Mouse (Mus musculus) CH12.LX (cell line): ENCODE measurements at regions not wholly inside any gene's neighbourhood (a gene's known extent, or its start where the extent isn't known, plus 50 kb on each side); places are given as distances from the start of the nearest gene placed in this dataset.

Source experiments
- DNase-seq: peaks from one replicate; pipeline ENCODE4 v3.0.0-alpha.2; 2013; ENCODE audit errors: extremely low read depth
- H3K27ac ChIP-seq: 2 replicates; pipeline ENCODE4 v1.5.1; 2012; ENCODE audit warnings: low read depth, mild to moderate bottlenecking, control low read depth, moderate library complexity; ENCODE audit not compliant: insufficient read depth
- H3K27me3 ChIP-seq: replicated peaks from 2 replicates; pipeline ENCODE3; 2012; ENCODE audit warnings: inconsistent platforms
- H3K36me3 ChIP-seq, 2 experiments: replicated peaks in 1 of 2; 2 replicates each; pipeline versions ENCODE3 to v1.6.1; 2012; ENCODE audit warnings: inconsistent platforms in 1 of 2, low read length in 1 of 2, mild to moderate bottlenecking in 1 of 2, mixed read lengths in 1 of 2, moderate library complexity in 1 of 2; ENCODE audit not compliant: control insufficient read depth in 1 of 2, insufficient read depth in 1 of 2
- H3K4me1 ChIP-seq, 2 experiments: 2 replicates each; pipeline ENCODE4 v1.6.1; 2012; ENCODE audit warnings: inconsistent platforms in 1 of 2, moderate library complexity in 1 of 2; ENCODE audit not compliant: insufficient read depth in 2 of 2, control insufficient read depth in 1 of 2
- H3K4me2 ChIP-seq: 2 replicates; pipeline ENCODE4 v1.6.1; 2012; ENCODE audit warnings: low read depth, mild to moderate bottlenecking, control low read depth; ENCODE audit not compliant: poor library complexity, insufficient read depth, severe bottlenecking
- H3K4me3 ChIP-seq, 3 experiments: fragments of 150-350 bp in 1 of 3; sonication (generic) in 1 of 3; replicated peaks in 1 of 3; 2 replicates each; pipeline versions ENCODE3 to v1.5.1; 2011 to 2012; ENCODE audit warnings: low read depth in 2 of 3, low read length in 2 of 3, mild to moderate bottlenecking in 2 of 3, moderate library complexity in 2 of 3, control low read depth in 1 of 3, improper control_type of control experiment in 1 of 3, inconsistent platforms in 1 of 3, mixed read lengths in 1 of 3; ENCODE audit not compliant: poor library complexity in 1 of 3
- H3K79me2 ChIP-seq: replicated peaks from 2 replicates; pipeline ENCODE4 v1.6.1; 2012; ENCODE audit warnings: mild to moderate bottlenecking, moderate library complexity; ENCODE audit not compliant: control insufficient read depth, poor library complexity, insufficient read depth, severe bottlenecking; ENCODE audit errors: extremely low read depth
- H3K9ac ChIP-seq: 2 replicates; pipeline ENCODE4 v1.6.1; 2012; ENCODE audit warnings: low read depth, mild to moderate bottlenecking, control low read depth, moderate library complexity; ENCODE audit not compliant: insufficient read depth
- H3K9me3 ChIP-seq: replicated peaks from 2 replicates; pipeline ENCODE3; 2012; ENCODE audit warnings: low read length, inconsistent platforms, mixed read lengths
- BHLHE40 ChIP-seq: IDR thresholded peaks from 2 replicates; pipeline ENCODE4 v1.6.1; 2011; ENCODE audit warnings: mild to moderate bottlenecking, low read depth, low read length, improper control_type of control experiment
- CHD1 ChIP-seq: IDR thresholded peaks from 2 replicates; pipeline ENCODE4 v1.6.1; 2012; ENCODE audit warnings: low read depth, low read length, improper control_type of control experiment, inconsistent platforms
- CTCF ChIP-seq, 2 experiments: IDR thresholded peaks in 1 of 2; conservative IDR thresholded peaks in 1 of 2; 2 replicates each; pipeline ENCODE4 v1.5.1; 2011 to 2012; ENCODE audit warnings: low read depth in 2 of 2, low read length in 2 of 2, improper control_type of control experiment in 1 of 2, inconsistent platforms in 1 of 2, mild to moderate bottlenecking in 1 of 2, moderate library complexity in 1 of 2
- E2F4 ChIP-seq: IDR thresholded peaks from 2 replicates; pipeline ENCODE4 v1.6.1; 2011; ENCODE audit warnings: low read depth, low read length, improper control_type of control experiment; ENCODE audit not compliant: insufficient replicate concordance
- ETS1 ChIP-seq: conservative IDR thresholded peaks from 2 replicates; pipeline ENCODE4 v1.6.1; 2012; ENCODE audit warnings: low read depth, mild to moderate bottlenecking, inconsistent platforms, low read length, improper control_type of control experiment, moderate library complexity
- GABPA ChIP-seq: IDR thresholded peaks from 2 replicates; pipeline ENCODE4 v1.6.1; 2012; ENCODE audit warnings: low read depth, low read length, improper control_type of control experiment, inconsistent platforms; ENCODE audit not compliant: insufficient replicate concordance
- JUN ChIP-seq: IDR thresholded peaks from 2 replicates; pipeline ENCODE4 v1.6.1; 2011; ENCODE audit warnings: low read depth, mild to moderate bottlenecking, low read length, improper control_type of control experiment, moderate library complexity; ENCODE audit not compliant: insufficient read depth
- JUND ChIP-seq: conservative IDR thresholded peaks from 2 replicates; pipeline ENCODE4 v1.6.1; 2011; ENCODE audit warnings: low read depth, low read length, improper control_type of control experiment
- KAT2A ChIP-seq: IDR thresholded peaks from 2 replicates; pipeline ENCODE4 v1.6.1; 2012; ENCODE audit warnings: low read length, improper control_type of control experiment, inconsistent platforms; ENCODE audit not compliant: insufficient replicate concordance
- MAFK ChIP-seq: IDR thresholded peaks from 2 replicates; pipeline ENCODE4 v1.6.1; 2011; ENCODE audit warnings: low read length, improper control_type of control experiment; ENCODE audit not compliant: insufficient replicate concordance
- MAX ChIP-seq: IDR thresholded peaks from 2 replicates; pipeline ENCODE4 v1.6.1; 2011; ENCODE audit warnings: low read length, improper control_type of control experiment
- MAZ ChIP-seq: IDR thresholded peaks from 2 replicates; pipeline ENCODE4 v1.6.1; 2012; ENCODE audit warnings: low read depth, mild to moderate bottlenecking, inconsistent platforms, low read length, improper control_type of control experiment, moderate library complexity
- MEF2A ChIP-seq: IDR thresholded peaks from 2 replicates; pipeline ENCODE4 v1.6.1; 2014; ENCODE audit warnings: low read depth, mild to moderate bottlenecking, inconsistent platforms, low read length, improper control_type of control experiment, borderline replicate concordance
- MYC ChIP-seq: IDR thresholded peaks from 2 replicates; pipeline ENCODE4 v1.6.1; 2011; ENCODE audit warnings: low read depth, mild to moderate bottlenecking, improper control_type of control experiment, low read length
- NELFE ChIP-seq: IDR thresholded peaks from 2 replicates; pipeline ENCODE4 v1.6.1; 2011; ENCODE audit warnings: low read depth, low read length, improper control_type of control experiment
- NRF1 ChIP-seq: IDR thresholded peaks from 2 replicates; pipeline ENCODE4 v1.6.1; 2014; ENCODE audit warnings: low read depth, mild to moderate bottlenecking, inconsistent platforms, low read length, improper control_type of control experiment, moderate library complexity
- POLR2A ChIP-seq: IDR thresholded peaks from 2 replicates; pipeline ENCODE4 v1.6.1; 2011; ENCODE audit warnings: low read depth, mild to moderate bottlenecking, improper control_type of control experiment, low read length
- POLR2AphosphoS2 ChIP-seq: IDR thresholded peaks from 2 replicates; pipeline ENCODE4 v1.6.1; 2011; ENCODE audit warnings: low read depth, low read length, improper control_type of control experiment
- SMC3 ChIP-seq: IDR thresholded peaks from 2 replicates; pipeline ENCODE4 v1.6.1; 2011; ENCODE audit warnings: low read depth, low read length, improper control_type of control experiment
- TBP ChIP-seq: conservative IDR thresholded peaks from 2 replicates; pipeline ENCODE4 v1.6.1; 2011; ENCODE audit warnings: low read depth, low read length, improper control_type of control experiment
- USF2 ChIP-seq: conservative IDR thresholded peaks from 2 replicates; pipeline ENCODE4 v1.6.1; 2011; ENCODE audit warnings: low read depth, low read length, improper control_type of control experiment
- ZKSCAN1 ChIP-seq: IDR thresholded peaks from 2 replicates; pipeline ENCODE4 v1.6.1; 2012; ENCODE audit warnings: low read depth, inconsistent platforms, low read length, improper control_type of control experiment, borderline replicate concordance
- ZNF384 ChIP-seq: IDR thresholded peaks from 2 replicates; pipeline ENCODE4 v1.6.1; 2012; ENCODE audit warnings: low read depth, low read length, improper control_type of control experiment, inconsistent platforms
- dilution Hi-C: fragments of 300-500 bp; cut with MboI; formaldehyde crosslinking; loops from 2 replicates; pipeline ENCODE4 v1.14.3; 2020; ENCODE audit warnings: low sequenced_read_pairs; ENCODE audit not compliant: extremely low pct_unique_long_range_greater_than_20kb, extremely low pct_ligation_motif_present
- in situ Hi-C: fragments of 300-500 bp; cut with MboI; formaldehyde crosslinking; loops from 3 replicates; pipeline ENCODE4 v1.14.3; 2019; ENCODE audit warnings: low sequenced_read_pairs, low pct_ligation_motif_present, low pct_unique_long_range_greater_than_20kb, mixed read lengths

DNA sequence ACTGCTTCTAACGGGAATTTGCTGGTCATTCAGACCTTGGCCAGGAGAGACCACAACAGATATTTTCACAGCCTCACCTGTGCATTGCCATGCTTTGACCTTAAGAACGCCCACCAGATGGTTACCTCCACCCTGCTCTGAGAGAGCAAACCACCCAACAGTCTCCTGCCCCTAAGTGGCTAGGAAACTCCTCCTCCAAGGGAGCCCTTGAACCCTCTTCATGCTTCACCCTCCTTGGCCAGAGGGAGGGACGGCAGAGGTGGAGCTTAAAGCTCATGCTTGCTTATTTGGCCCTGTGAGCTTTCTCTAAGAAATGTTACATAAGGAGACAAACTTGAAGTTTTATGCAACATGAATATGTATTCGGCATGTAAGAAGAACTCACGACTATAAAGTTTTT, 645.0 kb upstream of the Gm19410 start:
- DNase-seq, result no peak
- dilution Hi-C loops, result no loop called here
- Histone ChIP-seq H3K27ac (no peak overlapping the region), H3K9ac (no peak overlapping the region), H3K79me2 (no peaks in the 10 kb centered on the region), H3K4me1 (peaks cover 9 to 29% of the 10 kb centered on the region in 2 experiments), H3K4me3 (no peak overlapping the region), H3K4me2 (no peak overlapping the region), H3K27me3 (no peaks in the 10 kb centered on the region), H3K36me3 (no peaks in the 10 kb centered on the region), H3K9me3 (no peaks in the 10 kb centered on the region)
- TF ChIP-seq E2F4, result no peak
- no peak for TF ChIP-seq MAX
- no peak for TF ChIP-seq MYC
- no peak for TF ChIP-seq TBP
- TF ChIP-seq JUND, result no peak
- no peak for TF ChIP-seq NRF1
- no peak for TF ChIP-seq MAFK
- TF ChIP-seq ZNF384, result no peak
- TF ChIP-seq ZKSCAN1, result no peak
- no peak for TF ChIP-seq KAT2A
- no peak for TF ChIP-seq POLR2A
- TF ChIP-seq GABPA, result no peak
- TF ChIP-seq USF2, result no peak
- in situ Hi-C loops, result no loop called here

DNA sequence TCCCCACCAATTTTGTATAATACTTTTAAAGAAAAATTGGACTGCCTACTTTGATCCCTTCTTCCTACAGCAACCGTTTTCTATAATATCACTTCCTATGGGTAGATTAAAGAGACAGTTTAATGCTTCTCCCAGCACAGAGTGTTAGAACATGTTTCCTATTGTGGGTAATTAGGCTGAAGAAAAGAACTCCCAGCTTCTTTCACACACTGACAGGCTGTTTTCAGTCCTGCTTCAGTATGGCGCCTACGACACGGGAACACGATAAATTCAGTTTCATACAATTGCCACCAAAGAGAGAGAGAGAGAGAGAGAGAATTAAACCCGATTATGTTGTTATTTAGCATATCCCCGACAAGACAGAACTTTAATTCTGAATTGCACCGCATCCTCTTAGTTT, 644.5 kb upstream of the Gm19410 start:
- Histone ChIP-seq H3K4me2 (no peak overlapping the region), H3K9ac (no peak overlapping the region), H3K4me3 (no peak overlapping the region), H3K4me1 (peaks cover 9 to 29% of the 10 kb centered on the region in 2 experiments), H3K9me3 (no peaks in the 10 kb centered on the region), H3K36me3 (no peaks in the 10 kb centered on the region), H3K79me2 (no peaks in the 10 kb centered on the region), H3K27ac (no peak overlapping the region), H3K27me3 (no peaks in the 10 kb centered on the region)
- dilution Hi-C loops (no loop called here), in situ Hi-C loops (no loop called here)
- TF ChIP-seq JUN, result no peak
- TF ChIP-seq MYC, result no peak
- TF ChIP-seq NELFE, result no peak
- TF ChIP-seq POLR2AphosphoS2, result no peak
- TF ChIP-seq MEF2A, result no peak
- no peak for TF ChIP-seq JUND
- no peak for TF ChIP-seq ETS1
- no peak for TF ChIP-seq USF2
- no peak for TF ChIP-seq MAX
- no peak for TF ChIP-seq CHD1
- no peak for TF ChIP-seq KAT2A
- TF ChIP-seq BHLHE40, result no peak
- TF ChIP-seq SMC3, result no peak
- no peak for TF ChIP-seq MAZ
- TF ChIP-seq CTCF (conservative IDR thresholded peaks at IDR 0.05 in 1 of 2, IDR thresholded peaks at IDR 0.05 in 1 of 2; ENCODE audit: low read depth in 2 of 2, low read length in 2 of 2), result no peak
- no peak for TF ChIP-seq POLR2A
- DNase-seq, result no peak
